Mouse (Mus musculus): Measurements from ENCODE around the gene B4galt4. TPM values are rescaled to one million over a fixed set of nuclear protein-coding genes. Genes with fewer than 3 reads are reported as not detected.

The B4galt4 gene
- polyA plus RNA-seq, 1 experiment, result 5.4 TPM

DNA sequence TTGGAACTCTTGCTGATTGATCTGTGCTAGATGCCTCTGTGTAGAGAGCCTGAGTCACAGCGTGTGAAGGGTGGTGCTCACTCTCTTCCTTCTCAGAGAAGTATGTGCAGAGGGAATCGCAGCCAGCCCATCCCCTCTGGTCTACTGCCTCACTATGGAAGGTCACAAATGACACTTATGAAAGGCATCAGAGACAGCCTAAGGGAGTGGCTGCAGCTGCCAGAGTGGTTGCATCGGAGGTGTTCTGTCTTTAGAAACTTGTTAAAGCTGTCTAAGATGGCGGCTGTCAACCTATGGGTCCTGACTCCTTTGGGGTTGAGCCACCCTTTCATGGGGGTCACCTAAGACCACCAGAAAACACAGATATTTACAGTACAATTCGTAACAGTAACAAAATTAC is 68.1 kb downstream of the B4galt4 start:
- H3K4me1 ChIP-seq (ENCODE audit: control insufficient read depth, insufficient read depth, low read length), result no peaks in the 10 kb centered on the region
- no peak for DNase-seq
- TF ChIP-seq CTCF (conservative IDR thresholded peaks at IDR 0.05; ENCODE audit: insufficient read depth, insufficient read length, low read depth, low read length) (no peak), POLR2A (IDR thresholded peaks at IDR 0.05; ENCODE audit: low read depth, low read length) (no peak)
- H3K4me3 ChIP-seq (ENCODE audit: insufficient read depth, low read depth, low read length), result no peak overlapping the region
- no peak overlapping the region for H3K27ac ChIP-seq (ENCODE audit: insufficient read depth, low read depth, low read length)
- no peaks in the 10 kb centered on the region for H3K27me3 ChIP-seq (replicated peaks; ENCODE audit: control insufficient read depth, insufficient read depth, low read length)
- H3K36me3 ChIP-seq (ENCODE audit: control insufficient read depth, insufficient read depth, low read length), result no peaks in the 10 kb centered on the region
- WGBS, result 80% methylated on average over 5 of the region's 5 CpGs

DNA sequence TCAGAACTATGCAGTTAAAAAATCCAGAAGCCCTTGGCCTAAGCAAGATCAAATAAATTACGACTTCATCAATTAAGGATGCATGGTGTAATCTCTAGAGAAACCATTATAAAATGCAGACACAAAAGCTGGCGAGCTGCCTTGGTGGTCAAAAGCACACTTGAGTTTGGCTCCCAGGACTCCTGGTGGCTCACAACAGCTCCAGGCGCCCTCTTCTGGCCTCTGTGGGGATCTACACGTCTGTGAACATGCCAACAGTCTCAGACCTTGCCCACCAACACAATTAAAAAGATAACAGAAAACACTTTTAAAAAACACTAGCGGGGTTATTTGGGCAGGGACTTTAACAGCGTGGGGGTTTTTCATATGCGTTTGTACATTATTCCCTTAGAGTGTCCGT is 70.5 kb downstream of the B4galt4 start:
- peak; percentile 70 for DNase-seq

More for the DNA sequence above, 70.5 kb downstream of the B4galt4 start:
- WGBS, result 29% methylated on average over 8 of the region's 8 CpGs
- no peak overlapping the region for H3K27ac ChIP-seq (ENCODE audit: insufficient read depth, low read depth, low read length)
- no peak overlapping the region for H3K4me3 ChIP-seq (ENCODE audit: insufficient read depth, low read depth, low read length)
- no peaks in the 10 kb centered on the region; the same call in 1 of the 2 replicates for H3K27me3 ChIP-seq (replicated peaks; ENCODE audit: control insufficient read depth, insufficient read depth, low read length)
- TF ChIP-seq CTCF (conservative IDR thresholded peaks at IDR 0.05; ENCODE audit: insufficient read depth, insufficient read length, low read depth, low read length) (peak; percentile 82), POLR2A (IDR thresholded peaks at IDR 0.05; ENCODE audit: low read depth, low read length) (no peak)
- H3K4me1 ChIP-seq (ENCODE audit: control insufficient read depth, insufficient read depth, low read length), result no peaks in the 10 kb centered on the region
- H3K36me3 ChIP-seq (ENCODE audit: control insufficient read depth, insufficient read depth, low read length), result no peaks in the 10 kb centered on the region

Other genes with a start within 250 kb of the B4galt4 start
- 15.4 and 16.5 TPM in 2 replicates for gene Timmdc1, start 219.6 kb upstream of the B4galt4 start, polyA plus RNA-seq (2012; rRNA removed)
- 23.5 and 26.2 TPM in 2 replicates for gene Poglut1, start 192.0 kb upstream of the B4galt4 start, polyA plus RNA-seq (2012; rRNA removed)
- 42.9 and 48.7 TPM in 2 replicates for gene Tmem39a, start 183.6 kb upstream of the B4galt4 start, polyA plus RNA-seq (2012; rRNA removed)
- 5.8 and 6.9 TPM in 2 replicates for gene Arhgap31, start 29.0 kb upstream of the B4galt4 start, polyA plus RNA-seq (2012; rRNA removed)
- gene Upk1b, start 58.1 kb downstream of the B4galt4 start, polyA plus RNA-seq (2012; rRNA removed), result 5.3 and 7.4 TPM in 2 replicates
- not detected in 2 replicates for gene 4930435E12Rik, start 86.5 kb downstream of the B4galt4 start, polyA plus RNA-seq (2012; rRNA removed)
- 67.6 and 79.1 TPM in 2 replicates for gene Igsf11, start 150.4 kb downstream of the B4galt4 start, polyA plus RNA-seq (2012; rRNA removed)

Data from kidney, adult 2 months (tissue).